In genomic region chr3:27458416-27458815, GRCm38 (mm10) we compare ENCODE assay signal across 26 mouse cellular contexts.
A peak's percentile ranks its signal among the peaks of the same experiment; 100 is the strongest.
DNase-seq lines count a peak whose midpoint lies in the region; ATAC-seq and TF ChIP-seq lines count a peak whose summit lies in the region.
"Had no signal": no experiment of that assay in that cellular context is flagged by ENCODE, and none has a peak within 500 bp of the region (broad histone marks: within the 10 kb centered on the region; RNA-seq: fewer than 3 reads in every experiment).

No protein-coding gene starts in this region.

- DNase-seq in spleen, adult 2 months (ENCODE audit: low read depth in 1 of 2, low spot score in 2 of 2), result no peak
- DNase-seq in spleen, postnatal 14 days (ENCODE audit: low spot score in 2 of 2), result no peak
- DNase-seq in hindbrain, embryonic 14.5 days (ENCODE audit: low spot score), result no peak
- DNase-seq in layer of hippocampus, postnatal 10 days (ENCODE audit: low spot score in 2 of 2), result no peak
- DNase-seq: adrenal gland, postnatal 14 days; cerebellum, adult 11 months; cerebellum, adult 9-11 months; embryo, embryonic 11 days; gastrocnemius, postnatal 36 days; heart, adult 18-20 months; heart, postnatal 36 days; kidney, adult 2 months; liver; lung, embryonic 14.5 days; lung, postnatal 14 days had no signal

- no peaks in the 10 kb centered on the region for H3K9me3 ChIP-seq in hindbrain, embryonic 14.5 days (ENCODE audit: control insufficient read depth, low read length)
- H3K9me3 ChIP-seq: embryonic facial prominence, embryonic 12.5 days; G1E; hindbrain, embryonic 13.5 days; stomach, embryonic 15.5 days had no signal

- H3K4me2 ChIP-seq in hindbrain, embryonic 14.5 days (replicated peaks), result no peak overlapping the region
- H3K4me2 ChIP-seq: embryonic facial prominence, embryonic 12.5 days; heart, embryonic 11.5 days; hindbrain, embryonic 13.5 days; lung, embryonic 14.5 days; stomach, embryonic 15.5 days had no signal

- WGBS in spleen, adult 2 months, result 53% methylated on average over 9 of the region's 9 CpGs
- WGBS in hindbrain, embryonic 14.5 days, result 91% methylated on average over 9 of the region's 9 CpGs

- no peak overlapping the region for H3K9ac ChIP-seq in hindbrain, embryonic 14.5 days
- H3K9ac ChIP-seq: embryonic facial prominence, embryonic 12.5 days; hindbrain, embryonic 13.5 days; liver, embryonic 14.5 days; lung, embryonic 14.5 days; stomach, embryonic 15.5 days had no signal

- no peak for TF ChIP-seq POLR2A in spleen, adult 2 months (IDR thresholded peaks at IDR 0.05; ENCODE audit: low read depth, low read length)

- no peak overlapping the region for H3K4me3 ChIP-seq in spleen, adult 2 months (ENCODE audit: extremely low read depth, insufficient read depth, insufficient read length)
- no peak overlapping the region for H3K4me3 ChIP-seq in hindbrain, embryonic 14.5 days (replicated peaks; ENCODE audit: low read length)
- H3K4me3 ChIP-seq: embryonic facial prominence, embryonic 12.5 days; hindbrain, embryonic 13.5 days; stomach, embryonic 15.5 days had no signal

- 0 out of 2 replicates have a peak, but pooled peaks cover 2% of the 10 kb centered on the region for H3K36me3 ChIP-seq in spleen, adult 2 months (ENCODE audit: control insufficient read depth, insufficient read depth, low read length)
- peaks cover 13% of the 10 kb centered on the region; the same call in 1 of the 2 replicates for H3K36me3 ChIP-seq in hindbrain, embryonic 14.5 days (replicated peaks; ENCODE audit: control insufficient read depth, insufficient read depth)
- H3K36me3 ChIP-seq: G1E had no signal

- ATAC-seq in CD4-positive, CD25-positive, alpha-beta regulatory T cell, adult 4 months, result peak; percentile 65
- ATAC-seq in inflammation-experienced regulatory T-cells, adult 6 months, result peak; percentile 52
- no peak for ATAC-seq in monocyte, adult 5-6 weeks (replicated peaks; ENCODE audit: insufficient number of reproducible peaks, low FRiP score, low TSS enrichment, poor library complexity, severe bottlenecking)
- ATAC-seq in hindbrain, embryonic 14.5 days (ENCODE audit: low FRiP score), result no peak
- ATAC-seq: forebrain, embryonic 14.5 days had no signal

- H3K4me1 ChIP-seq in spleen, adult 2 months (ENCODE audit: control insufficient read depth, insufficient read depth, insufficient read length), result peaks cover 8% of the 10 kb centered on the region; the same call in 1 of the 2 replicates
- no peaks in the 10 kb centered on the region for H3K4me1 ChIP-seq in hindbrain, embryonic 14.5 days (replicated peaks; ENCODE audit: control insufficient read depth, insufficient read depth, low read length)
- H3K4me1 ChIP-seq: embryonic facial prominence, embryonic 12.5 days; hindbrain, embryonic 13.5 days; stomach, embryonic 15.5 days had no signal

- H3K27ac ChIP-seq in spleen, adult 2 months (ENCODE audit: insufficient read depth, low read length), result peak overlapping the region; percentile 65; the same call in 1 of the 2 replicates
- no peak overlapping the region for H3K27ac ChIP-seq in hindbrain, embryonic 14.5 days
- H3K27ac ChIP-seq: embryonic facial prominence, embryonic 12.5 days; hindbrain, embryonic 13.5 days; kidney, postnatal 0 days; liver, embryonic 14.5 days; stomach, embryonic 15.5 days had no signal

- no peak for TF ChIP-seq CTCF in spleen, adult 2 months (IDR thresholded peaks at IDR 0.05; ENCODE audit: extremely low read depth, insufficient read depth, insufficient read length, insufficient replicate concordance)

- H3K27me3 ChIP-seq in spleen, adult 2 months (ENCODE audit: control insufficient read depth, insufficient read depth, low read length), result no peaks in the 10 kb centered on the region
- no peaks in the 10 kb centered on the region for H3K27me3 ChIP-seq in hindbrain, embryonic 14.5 days (ENCODE audit: control insufficient read depth, insufficient read depth, low read length)
- H3K27me3 ChIP-seq: embryonic facial prominence, embryonic 12.5 days; hindbrain, embryonic 13.5 days; stomach, embryonic 15.5 days had no signal

Comparison
In these comparisons a context has a peak if more than half of its experiments do, and no peak if none do; other contexts are left out.
1. ATAC-seq: peak in CD4-positive, CD25-positive, alpha-beta regulatory T cell, adult 4 months (single experiment) and inflammation-experienced regulatory T-cells, adult 6 months (single experiment); none in monocyte, adult 5-6 weeks (single experiment) and hindbrain, embryonic 14.5 days (single experiment).